Comparison of ENCODE assay signal across 7 mouse cellular contexts in the genomic region with DNA sequence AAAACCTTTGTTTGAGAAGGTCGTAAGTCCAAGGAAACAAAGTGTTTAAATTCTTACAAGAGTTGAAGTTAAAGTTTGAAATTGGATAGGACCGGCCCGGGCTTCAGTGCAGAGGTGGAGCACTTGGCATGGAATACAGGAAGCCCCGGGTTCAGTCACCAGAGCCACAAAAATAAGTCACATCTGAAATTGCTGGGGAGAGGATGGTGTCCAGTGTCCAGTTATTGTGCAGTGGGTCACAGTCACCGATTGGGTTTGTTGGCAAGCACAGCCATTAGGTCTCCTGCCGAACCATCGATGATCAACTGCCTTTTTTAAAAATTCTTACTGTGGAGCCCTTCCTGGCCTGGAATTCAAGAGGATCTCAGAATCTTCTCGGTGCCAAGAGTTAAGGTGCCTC. TPM values are rescaled to one million over a fixed set of nuclear protein-coding genes. Genes with fewer than 3 reads are reported as not detected.
A peak's percentile ranks its signal among the peaks of the same experiment; 100 is the strongest.
DNase-seq lines count a peak whose midpoint lies in the region; ATAC-seq and TF ChIP-seq lines count a peak whose summit lies in the region.

No protein-coding gene starts in this region.

- H3K4me2 ChIP-seq in forebrain, embryonic 14.5 days (ENCODE audit: low read length) = peak overlapping the region; percentile 79
- peak overlapping the region; percentile 81 for H3K4me2 ChIP-seq in stomach, embryonic 15.5 days

- H3K27ac ChIP-seq in spleen, adult 2 months (ENCODE audit: insufficient read depth, low read length) = no peak overlapping the region
- no peak overlapping the region for H3K27ac ChIP-seq in forebrain, embryonic 14.5 days (ENCODE audit: low read depth, low read length)
- peak overlapping the region; percentile 98; the same call in 1 of the 2 replicates for H3K27ac ChIP-seq in limb, embryonic 10.5 days
- no peak overlapping the region for H3K27ac ChIP-seq in stomach, embryonic 15.5 days

- no peak for DNase-seq in spleen, adult 2 months (ENCODE audit: low read depth in 1 of 2, low spot score in 2 of 2)
- no peak for DNase-seq in spleen, postnatal 14 days (ENCODE audit: low spot score in 2 of 2)
- no peak for DNase-seq in forebrain, embryonic 14.5 days (ENCODE audit: low spot score)
- DNase-seq in limb, embryonic 10.5 days (ENCODE audit: low spot score) = no peak
- no peak for DNase-seq in embryo, embryonic 9.5 days (ENCODE audit: extremely low spot score)
- no peak for DNase-seq in cerebellum, postnatal 4 days (ENCODE audit: low spot score in 2 of 2)

- H3K9ac ChIP-seq in forebrain, embryonic 14.5 days (ENCODE audit: low read length) = peak overlapping the region; percentile 95
- H3K9ac ChIP-seq in stomach, embryonic 15.5 days = no peak overlapping the region; the same call in 1 of the 2 replicates

- 10% methylated on average over 8 of the region's 8 CpGs for WGBS in spleen, adult 2 months
- WGBS in forebrain, embryonic 14.5 days = 64% methylated on average over 8 of the region's 8 CpGs
- WGBS in limb, embryonic 10.5 days = 67% methylated on average over 8 of the region's 8 CpGs
- 28% methylated on average over 8 of the region's 8 CpGs for WGBS in stomach, embryonic 15.5 days

- H3K4me1 ChIP-seq in spleen, adult 2 months (ENCODE audit: control insufficient read depth, insufficient read depth, insufficient read length) = peaks cover 10% of the 10 kb centered on the region; the same call in 1 of the 2 replicates
- H3K4me1 ChIP-seq in forebrain, embryonic 14.5 days (ENCODE audit: control insufficient read depth, insufficient read depth, low read length) = peaks cover 20% of the 10 kb centered on the region
- peaks cover 18% of the 10 kb centered on the region for H3K4me1 ChIP-seq in limb, embryonic 10.5 days
- H3K4me1 ChIP-seq in stomach, embryonic 15.5 days = peaks cover 17% of the 10 kb centered on the region

- no peak for TF ChIP-seq POLR2A in spleen, adult 2 months (IDR thresholded peaks at IDR 0.05; ENCODE audit: low read depth, low read length)

- ATAC-seq in forebrain, embryonic 14.5 days = no peak
- ATAC-seq in stomach, embryonic 15.5 days (ENCODE audit: insufficient read depth, low FRiP score, low read depth) = no peak

- TF ChIP-seq CTCF in spleen, adult 2 months (IDR thresholded peaks at IDR 0.05; ENCODE audit: extremely low read depth, insufficient read depth, insufficient read length, insufficient replicate concordance) = no peak

- no peaks in the 10 kb centered on the region; the same call in 1 of the 2 replicates for H3K36me3 ChIP-seq in spleen, adult 2 months (ENCODE audit: control insufficient read depth, insufficient read depth, low read length)
- peaks cover 20% of the 10 kb centered on the region for H3K36me3 ChIP-seq in forebrain, embryonic 14.5 days (ENCODE audit: control insufficient read depth, insufficient read depth, low read length)
- peaks cover 45% of the 10 kb centered on the region for H3K36me3 ChIP-seq in limb, embryonic 10.5 days
- H3K36me3 ChIP-seq in stomach, embryonic 15.5 days = 0 out of 2 replicates have a peak, but pooled peaks cover 7% of the 10 kb centered on the region

- H3K9me3 ChIP-seq in forebrain, embryonic 14.5 days (replicated peaks; ENCODE audit: control insufficient read depth, low read length) = no peaks in the 10 kb centered on the region
- no peaks in the 10 kb centered on the region for H3K9me3 ChIP-seq in limb, embryonic 10.5 days (replicated peaks)
- H3K9me3 ChIP-seq in stomach, embryonic 15.5 days = no peaks in the 10 kb centered on the region

- H3K4me3 ChIP-seq in spleen, adult 2 months (ENCODE audit: extremely low read depth, insufficient read depth, insufficient read length) = peak overlapping the region; percentile 82
- peak overlapping the region; percentile 98 for H3K4me3 ChIP-seq in forebrain, embryonic 14.5 days (ENCODE audit: low read depth, low read length)
- peak overlapping the region; percentile 95 for H3K4me3 ChIP-seq in limb, embryonic 10.5 days
- peak overlapping the region; percentile 95 for H3K4me3 ChIP-seq in stomach, embryonic 15.5 days (replicated peaks)

- no peaks in the 10 kb centered on the region for H3K27me3 ChIP-seq in spleen, adult 2 months (ENCODE audit: control insufficient read depth, insufficient read depth, low read length)
- H3K27me3 ChIP-seq in forebrain, embryonic 14.5 days (replicated peaks; ENCODE audit: control insufficient read depth, insufficient read depth, low read length) = no peaks in the 10 kb centered on the region
- H3K27me3 ChIP-seq in limb, embryonic 10.5 days (ENCODE audit: low read depth, poor library complexity, severe bottlenecking) = no peaks in the 10 kb centered on the region
- H3K27me3 ChIP-seq in stomach, embryonic 15.5 days (replicated peaks) = no peaks in the 10 kb centered on the region

RNA-seq across cellular contexts. Expression of a gene that starts 1.3 kb away (rescaled TPM):
- 25.1 and 25.3 TPM in 2 replicates for polyA plus RNA-seq in spleen, adult 2 months (2012; rRNA removed)
- 141 and 146 TPM in 2 replicates for polyA plus RNA-seq in forebrain, embryonic 14.5 days (2014; fragmentation: Nextera tagmentation; extraction: Ambion mirVana)
- polyA plus RNA-seq in limb, embryonic 10.5 days (2016; fragmentation: Nextera tagmentation; extraction: Ambion mirVana) = 267 and 279 TPM in 2 replicates
- polyA plus RNA-seq in stomach, embryonic 15.5 days (2015; fragmentation: Nextera tagmentation; extraction: Ambion mirVana) = 145 and 163 TPM in 2 replicates

RNA-seq across cellular contexts. Expression of a gene that starts 9.7 kb away (rescaled TPM):
- 237 and 367 TPM in 2 replicates for polyA plus RNA-seq in spleen, adult 2 months (2012; rRNA removed)
- polyA plus RNA-seq in forebrain, embryonic 14.5 days (2014; fragmentation: Nextera tagmentation; extraction: Ambion mirVana) = 238 and 292 TPM in 2 replicates
- polyA plus RNA-seq in limb, embryonic 10.5 days (2016; fragmentation: Nextera tagmentation; extraction: Ambion mirVana) = 224 and 237 TPM in 2 replicates
- polyA plus RNA-seq in stomach, embryonic 15.5 days (2015; fragmentation: Nextera tagmentation; extraction: Ambion mirVana) = 385 and 409 TPM in 2 replicates

RNA-seq across cellular contexts. Expression of a gene that starts 47.8 kb away (rescaled TPM):
- 427 and 627 TPM in 2 replicates for polyA plus RNA-seq in spleen, adult 2 months (2012; rRNA removed)
- 300 and 365 TPM in 2 replicates for polyA plus RNA-seq in forebrain, embryonic 14.5 days (2014; fragmentation: Nextera tagmentation; extraction: Ambion mirVana)
- polyA plus RNA-seq in limb, embryonic 10.5 days (2016; fragmentation: Nextera tagmentation; extraction: Ambion mirVana) = 183 and 211 TPM in 2 replicates
- polyA plus RNA-seq in stomach, embryonic 15.5 days (2015; fragmentation: Nextera tagmentation; extraction: Ambion mirVana) = 1,683 and 1,927 TPM in 2 replicates
